Mouse (Mus musculus): ENCODE measurements at regions not wholly inside any gene's neighbourhood (a gene's known extent, or its start where the extent isn't known, plus 50 kb on each side); places are given as distances from the start of the nearest gene placed in this dataset.
"Not testable (repeated sequence)": the region's sequence is repeated elsewhere in the genome, so short reads cannot be mapped to it uniquely, and the experiment has no call there.

DNA sequence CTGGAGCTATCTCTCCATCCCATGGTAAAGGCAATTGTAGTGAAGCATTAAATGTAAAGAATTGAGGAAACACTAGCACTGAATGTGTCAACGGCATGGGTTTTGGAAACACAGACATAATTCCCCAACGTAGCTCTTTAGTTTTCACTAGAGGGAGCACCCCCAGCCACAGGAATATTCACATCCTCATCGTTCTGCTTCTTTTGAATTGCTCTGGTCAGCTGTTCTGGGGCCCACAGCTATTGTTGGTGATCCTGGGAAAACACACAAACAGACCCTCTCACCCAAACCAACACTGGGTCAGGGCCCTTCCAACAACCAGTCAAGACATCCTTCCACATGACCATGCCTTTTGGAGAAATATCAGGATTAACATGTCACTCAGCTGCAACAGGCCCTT is 119.7 kb downstream of the Impg2 start:
- not testable (repeated sequence) for DNase-seq (ENCODE audit: low spot score in 2 of 2)

DNA sequence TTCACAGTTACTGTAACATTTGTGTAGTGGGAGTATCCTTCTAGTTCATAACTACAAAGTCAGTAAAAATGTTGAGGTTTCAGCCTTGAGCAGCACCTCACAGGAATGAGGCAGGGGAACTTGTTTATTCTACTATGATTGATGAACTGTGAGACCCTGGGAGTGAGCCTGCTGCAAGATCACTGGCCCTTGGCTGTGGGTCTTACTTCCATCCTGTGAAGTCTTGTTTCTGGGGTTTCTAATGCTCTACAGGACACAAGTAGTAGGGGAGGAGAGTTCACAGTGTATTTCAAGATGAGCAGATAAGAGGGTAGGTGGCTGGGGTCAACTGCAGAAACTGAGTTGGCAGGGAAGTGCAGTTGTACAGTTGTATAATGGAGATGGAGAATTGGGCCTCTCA is 128.3 kb upstream of the Abi3bp start:
- no peak for DNase-seq (ENCODE audit: low spot score in 2 of 2)

DNA sequence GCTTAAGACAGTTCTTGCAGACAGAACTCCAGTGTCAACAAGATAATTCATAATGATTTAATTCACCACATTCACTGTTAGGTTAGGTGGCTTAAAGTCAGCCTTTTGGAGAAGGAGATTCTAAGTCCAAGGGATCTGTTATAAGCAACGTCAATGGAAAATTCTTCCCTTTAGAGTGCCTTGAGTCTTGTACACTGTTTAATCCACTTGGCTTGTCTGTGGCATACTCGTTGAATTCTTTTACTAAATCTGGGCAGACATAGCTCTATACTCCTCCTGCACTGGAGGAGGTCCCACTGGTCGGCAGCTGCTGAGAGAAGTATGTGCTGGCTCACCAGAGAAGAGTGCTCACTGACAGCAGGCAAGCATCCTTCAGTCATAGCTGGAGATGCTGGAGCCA is 124.8 kb upstream of the Abi3bp start:
- DNase-seq (ENCODE audit: low spot score in 2 of 2), result peak in 1 of 2 experiments; percentile 8

DNA sequence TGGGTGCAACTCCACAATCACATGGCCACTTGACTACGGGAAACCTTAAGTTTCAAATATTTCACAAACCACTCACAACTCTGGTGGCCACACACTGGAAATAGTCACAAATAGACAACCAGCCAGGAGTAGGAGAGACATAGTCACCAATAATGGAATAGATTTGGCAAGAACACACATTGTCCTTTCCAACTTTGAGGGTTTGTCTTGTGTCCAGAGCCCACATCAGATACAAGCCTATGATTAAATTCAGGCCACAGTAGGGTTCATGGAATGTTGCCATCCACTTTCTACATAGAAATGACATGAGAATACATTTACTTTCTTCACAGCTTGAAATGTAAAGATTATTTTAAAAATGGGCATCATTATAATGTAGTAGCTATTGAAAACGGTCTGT is 118.6 kb upstream of the Abi3bp start:
- no peak for DNase-seq (ENCODE audit: low spot score in 2 of 2)

DNA sequence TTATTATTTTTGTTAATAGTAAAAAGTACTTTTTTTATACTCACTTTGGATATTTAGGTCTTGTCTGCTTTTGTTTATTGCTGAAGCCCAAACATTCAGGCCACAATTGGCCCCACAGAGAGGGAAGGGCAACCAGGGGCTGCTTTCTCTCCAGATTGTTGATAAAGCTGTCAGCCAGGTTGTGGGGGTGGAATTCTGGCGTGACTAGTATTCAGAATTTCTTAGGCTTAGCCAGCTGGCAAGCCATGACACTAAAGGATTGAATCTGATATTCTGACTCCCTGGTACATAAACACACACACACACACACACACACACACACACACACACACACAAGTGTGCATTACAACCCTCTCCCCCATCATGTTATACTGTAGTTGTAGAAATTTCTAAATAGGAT is 116.7 kb upstream of the Abi3bp start:
- no peak for DNase-seq (ENCODE audit: low spot score in 2 of 2)

- no peak for DNase-seq (ENCODE audit: low spot score in 2 of 2)
These were observed 99.3 kb upstream of the Abi3bp start for GRCm38 (mm10) chr16:56378356-56378755.

- DNase-seq (ENCODE audit: low spot score in 2 of 2), result no peak
These were observed 97.0 kb upstream of the Abi3bp start for GRCm38 (mm10) chr16:56380680-56381079.

DNA sequence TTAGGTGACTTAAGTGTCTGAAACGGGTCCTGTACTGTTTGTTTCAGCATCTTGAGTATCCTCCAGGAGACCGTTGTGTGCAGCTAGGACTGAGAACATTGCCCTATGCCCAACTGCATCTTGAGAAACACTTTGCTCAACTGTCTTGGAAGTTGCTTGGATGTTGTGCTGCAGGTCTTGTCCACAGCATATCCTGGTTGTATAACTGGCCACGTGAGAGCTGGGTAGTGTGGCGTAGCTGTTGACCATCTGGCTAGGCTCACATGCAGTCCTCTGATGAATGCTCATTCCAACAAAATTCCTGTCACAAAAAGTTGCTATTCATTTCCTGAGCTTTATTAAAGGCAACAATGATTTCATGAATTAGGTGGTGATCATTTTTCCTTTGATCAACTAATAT is 91.1 kb upstream of the Abi3bp start:
- no peak for DNase-seq (ENCODE audit: low spot score in 2 of 2)

- DNase-seq (ENCODE audit: low spot score in 2 of 2), result peak in 1 of 2 experiments; percentile 59
These were observed 84.8 kb upstream of the Abi3bp start for GRCm38 (mm10) chr16:56392843-56393242.

- DNase-seq (ENCODE audit: low spot score in 2 of 2), result no peak
These were observed 81.1 kb upstream of the Abi3bp start for GRCm38 (mm10) chr16:56396586-56396985.

- DNase-seq (ENCODE audit: low spot score in 2 of 2), result peak; percentile 23 to 72
These were observed 78.1 kb upstream of the Abi3bp start for GRCm38 (mm10) chr16:56399541-56399940.

DNA sequence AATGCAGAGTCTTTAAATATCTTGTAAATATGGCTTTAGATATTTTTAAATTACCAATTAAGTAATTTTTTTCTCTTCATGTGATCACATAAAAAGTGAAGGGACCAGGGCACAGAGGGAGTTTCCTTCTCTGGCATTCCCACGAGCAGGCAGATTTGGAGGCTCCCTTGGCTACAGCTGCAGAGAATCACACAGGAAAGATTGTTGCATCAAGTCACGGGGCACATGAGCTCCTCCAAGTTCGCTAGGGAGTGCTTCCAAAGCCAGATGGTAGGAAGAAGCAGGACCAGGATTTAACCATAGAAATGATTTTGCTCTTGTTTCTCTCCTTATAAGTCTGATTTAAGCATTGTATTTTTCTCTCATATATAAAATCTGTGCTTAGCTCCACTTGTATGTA is 53.9 kb upstream of the Abi3bp start:
- DNase-seq (ENCODE audit: low spot score in 2 of 2), result peak; percentile 23 to 52
